Mouse (Mus musculus) hindbrain, embryonic 10.5 days (tissue): ENCODE data around the gene Dnaaf5. TPM values are rescaled to one million over a fixed set of nuclear protein-coding genes. Genes with fewer than 3 reads are reported as not detected.

Experiments used
- DNase-seq: peaks from one replicate; pipeline ENCODE4 v3.0.0-alpha.2; 2017; ENCODE audit warnings: low spot score
- H3K27ac ChIP-seq: fragments of 300-500 bp; sonication (generic); 2 replicates; pipeline ENCODE4 v1.5.1; 2016; ENCODE audit warnings: mild to moderate bottlenecking, moderate library complexity
- H3K27me3 ChIP-seq: fragments of 300-500 bp; sonication (generic); 2 replicates; pipeline ENCODE4 v1.6.1; 2016; ENCODE audit warnings: mild to moderate bottlenecking; ENCODE audit not compliant: poor library complexity, insufficient read depth, severe bottlenecking
- H3K36me3 ChIP-seq: fragments of 300-500 bp; sonication (generic); 2 replicates; pipeline ENCODE4 v1.6.1; 2016; ENCODE audit warnings: mild to moderate bottlenecking, moderate library complexity
- H3K4me1 ChIP-seq: fragments of 300-500 bp; sonication (generic); replicated peaks from 2 replicates; pipeline ENCODE4 v1.6.1; 2016; ENCODE audit warnings: mild to moderate bottlenecking
- H3K4me3 ChIP-seq: fragments of 300-500 bp; sonication (generic); 2 replicates; pipeline ENCODE4 v1.5.1; 2016; ENCODE audit warnings: mild to moderate bottlenecking, moderate library complexity
- H3K9me3 ChIP-seq: fragments of 300-500 bp; sonication (generic); 2 replicates; pipeline ENCODE4 v1.6.1; 2016; ENCODE audit warnings: mild to moderate bottlenecking, moderate library complexity
- WGBS: fragments of 180-500 bp; shearing (Covaris S2); methylation state at CpG from one replicate; pipeline ENCODE4 v1.1.7; 2016; 5-methylcytosine and 5-hydroxymethylcytosine counted together
- polyA plus RNA-seq: library from polyadenylated mRNA; unstranded; fragments of >200 nt; fragmentation: Nextera tagmentation; extraction: Ambion mirVana; gene quantifications from 2 replicates; pipeline ENCODE4 v1.2.1, GENCODE M21; 2016

The Dnaaf5 gene
- polyA plus RNA-seq, result 8.7 and 10.3 TPM in 2 replicates

- no peaks in the 10 kb centered on the region for H3K9me3 ChIP-seq
- H3K4me3 ChIP-seq, result peak within 1 kb of the TSS; percentile 91
- no peaks in the 10 kb centered on the region for H3K27me3 ChIP-seq
- peaks cover 36% of the 10 kb centered on the region for H3K36me3 ChIP-seq
- H3K27ac ChIP-seq, result peak within 1 kb of the TSS; percentile 87
- H3K4me1 ChIP-seq, result peaks cover 21% of the 10 kb centered on the region
- DNase-seq, result peak; percentile 100
- under 1% methylated on average over 87 of the region's 87 CpGs for WGBS
These were observed at the start of gene Dnaaf5, which contains the start of gene Prkar1b for GRCm38 (mm10) chr5:139149681-139150602. Gene Dnaaf5 (plus strand): TSS chr5:139150223. Gene Prkar1b (minus strand): TSS chr5:139150001.

- Histone ChIP-seq H3K4me3 (no peak overlapping the region), H3K4me1 (peaks cover 8% of the 10 kb centered on the region; the same call in 1 of the 2 replicates), H3K36me3 (no peaks in the 10 kb centered on the region), H3K27ac (no peak overlapping the region), H3K27me3 (no peaks in the 10 kb centered on the region), H3K9me3 (no peaks in the 10 kb centered on the region)
- no peak for DNase-seq
- WGBS, result 86% methylated on average over 6 of the region's 6 CpGs
These were observed 48.2 kb upstream of the Dnaaf5 start for GRCm38 (mm10) chr5:139101783-139102182.

GRCm38 (mm10) chr5:139107815-139108214 lies 42.2 kb upstream of the Dnaaf5 start:
- Histone ChIP-seq H3K27me3 (no peaks in the 10 kb centered on the region), H3K27ac (no peak overlapping the region), H3K36me3 (no peaks in the 10 kb centered on the region), H3K4me3 (no peak overlapping the region), H3K9me3 (no peaks in the 10 kb centered on the region), H3K4me1 (no peaks in the 10 kb centered on the region)
- no peak for DNase-seq
- 77% methylated on average over 9 of the region's 9 CpGs for WGBS

- DNase-seq, result no peak
- Histone ChIP-seq H3K36me3 (no peaks in the 10 kb centered on the region), H3K4me1 (0 out of 2 replicates have a peak, but pooled peaks cover 6% of the 10 kb centered on the region), H3K4me3 (no peak overlapping the region), H3K27ac (no peak overlapping the region), H3K9me3 (no peaks in the 10 kb centered on the region), H3K27me3 (no peaks in the 10 kb centered on the region)
- 81% methylated on average over 2 of the region's 2 CpGs for WGBS
These were observed 39.7 kb upstream of the Dnaaf5 start for GRCm38 (mm10) chr5:139110140-139110855.

GRCm38 (mm10) chr5:139111991-139112390 lies 38.0 kb upstream of the Dnaaf5 start:
- H3K27me3 ChIP-seq, result no peaks in the 10 kb centered on the region
- H3K4me1 ChIP-seq, result 0 out of 2 replicates have a peak, but pooled peaks cover 6% of the 10 kb centered on the region
- DNase-seq, result no peak
- no peaks in the 10 kb centered on the region for H3K9me3 ChIP-seq
- H3K4me3 ChIP-seq, result no peak overlapping the region
- no peak overlapping the region for H3K27ac ChIP-seq
- no peaks in the 10 kb centered on the region for H3K36me3 ChIP-seq
- whole genome bisulfite sequencing, result 86% methylated on average over 9 of the region's 9 CpGs

GRCm38 (mm10) chr5:139112418-139112817 lies 37.6 kb upstream of the Dnaaf5 start:
- H3K9me3 ChIP-seq, result no peaks in the 10 kb centered on the region
- no peaks in the 10 kb centered on the region for H3K36me3 ChIP-seq
- no peaks in the 10 kb centered on the region for H3K27me3 ChIP-seq
- H3K4me1 ChIP-seq, result 0 out of 2 replicates have a peak, but pooled peaks cover 6% of the 10 kb centered on the region
- no peak overlapping the region for H3K27ac ChIP-seq
- DNase-seq, result no peak
- WGBS, result 85% methylated on average over 9 of the region's 9 CpGs
- H3K4me3 ChIP-seq, result no peak overlapping the region

- H3K27me3 ChIP-seq, result no peaks in the 10 kb centered on the region
- H3K4me3 ChIP-seq, result no peak overlapping the region
- no peak for DNase-seq
- H3K36me3 ChIP-seq, result no peaks in the 10 kb centered on the region
- peaks cover 13% of the 10 kb centered on the region; the same call in 1 of the 2 replicates for H3K4me1 ChIP-seq
- no peaks in the 10 kb centered on the region for H3K9me3 ChIP-seq
- WGBS, result 87% methylated on average over 4 of the region's 4 CpGs
- no peak overlapping the region for H3K27ac ChIP-seq
These were observed 35.1 kb upstream of the Dnaaf5 start for GRCm38 (mm10) chr5:139114876-139115275.

GRCm38 (mm10) chr5:139115507-139115906 lies 34.5 kb upstream of the Dnaaf5 start:
- no peak for DNase-seq
- Histone ChIP-seq H3K27me3 (no peaks in the 10 kb centered on the region), H3K9me3 (no peaks in the 10 kb centered on the region), H3K4me1 (peaks cover 13% of the 10 kb centered on the region; the same call in 1 of the 2 replicates), H3K4me3 (no peak overlapping the region), H3K36me3 (no peaks in the 10 kb centered on the region), H3K27ac (no peak overlapping the region)
- WGBS, result 91% methylated on average over 7 of the region's 7 CpGs

- H3K4me1 ChIP-seq, result peaks cover 13% of the 10 kb centered on the region; the same call in 1 of the 2 replicates
- no peaks in the 10 kb centered on the region for H3K9me3 ChIP-seq
- H3K27ac ChIP-seq, result no peak overlapping the region
- 73% methylated on average over 5 of the region's 5 CpGs for WGBS
- no peak for DNase-seq
- no peaks in the 10 kb centered on the region for H3K27me3 ChIP-seq
- no peaks in the 10 kb centered on the region for H3K36me3 ChIP-seq
- no peak overlapping the region for H3K4me3 ChIP-seq
These were observed 31.7 kb upstream of the Dnaaf5 start for GRCm38 (mm10) chr5:139118139-139118960.

- H3K4me3 ChIP-seq, result no peak overlapping the region
- no peak overlapping the region for H3K27ac ChIP-seq
- H3K36me3 ChIP-seq, result no peaks in the 10 kb centered on the region
- no peaks in the 10 kb centered on the region for H3K9me3 ChIP-seq
- no peak for DNase-seq
- peaks cover 10% of the 10 kb centered on the region; the same call in 1 of the 2 replicates for H3K4me1 ChIP-seq
- no peaks in the 10 kb centered on the region for H3K27me3 ChIP-seq
- WGBS, result 78% methylated on average over 2 of the region's 2 CpGs
These were observed 31.1 kb upstream of the Dnaaf5 start for GRCm38 (mm10) chr5:139118961-139119276.

- no peak for DNase-seq
- 74% methylated on average over 3 of the region's 3 CpGs for WGBS
- Histone ChIP-seq H3K4me1 (peaks cover 13% of the 10 kb centered on the region), H3K27me3 (peaks cover 35% of the 10 kb centered on the region), H3K9me3 (no peaks in the 10 kb centered on the region), H3K36me3 (no peaks in the 10 kb centered on the region), H3K4me3 (no peak overlapping the region), H3K27ac (no peak overlapping the region)
These were observed 24.3 kb upstream of the Dnaaf5 start for GRCm38 (mm10) chr5:139125717-139126116.

- Histone ChIP-seq H3K27me3 (peaks cover 43% of the 10 kb centered on the region), H3K9me3 (no peaks in the 10 kb centered on the region), H3K36me3 (no peaks in the 10 kb centered on the region), H3K4me1 (peaks cover 13% of the 10 kb centered on the region), H3K4me3 (peak overlapping the region; percentile 64), H3K27ac (peak overlapping the region; percentile 81)
- WGBS, result 43% methylated on average over 12 of the region's 12 CpGs
- DNase-seq, result no peak
These were observed 21.5 kb upstream of the Dnaaf5 start for GRCm38 (mm10) chr5:139128476-139129065.
